Mouse (Mus musculus): Measurements from ENCODE around the gene Col8a1. TPM values are rescaled to one million over a fixed set of nuclear protein-coding genes. Genes with fewer than 3 reads are reported as not detected.
A peak's percentile ranks its signal among the peaks of the same experiment; 100 is the strongest.

Gene Col8a1
- polyA plus RNA-seq, 1 experiment from 2014 or later, result 0.25 TPM

DNA sequence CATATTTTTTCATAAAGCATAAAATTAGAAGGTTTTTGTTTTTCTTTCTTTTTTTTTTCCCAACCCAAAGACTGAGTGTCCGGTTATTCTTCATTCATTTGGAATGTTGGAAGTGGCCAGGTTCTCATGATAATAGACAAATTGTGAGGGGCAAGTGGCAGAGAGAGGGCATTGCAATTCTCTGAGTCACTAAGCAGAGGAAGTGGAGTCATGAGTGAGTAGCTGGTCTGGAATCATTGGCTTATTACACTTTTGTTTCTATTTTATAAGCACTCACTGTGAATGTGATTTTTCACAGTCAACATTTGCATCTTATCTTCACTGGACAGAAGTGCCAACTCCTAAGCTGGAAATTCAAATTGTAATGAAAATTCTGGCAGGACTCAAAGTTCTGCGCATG lies 82.9 kb downstream of the Col8a1 start:
- no peaks in the 10 kb centered on the region for H3K4me1 ChIP-seq (replicated peaks)
- H3K9ac ChIP-seq, result no peak overlapping the region
- no peak overlapping the region for H3K27ac ChIP-seq
- no peak overlapping the region for H3K4me3 ChIP-seq (replicated peaks)
- no peaks in the 10 kb centered on the region for H3K9me3 ChIP-seq (replicated peaks)
- 55% methylated on average over 2 of the region's 2 CpGs for WGBS (ENCODE audit: insufficient replicate concordance)
- H3K4me2 ChIP-seq, result no peak overlapping the region
- no peak for ATAC-seq (ENCODE audit: low read depth)
- no peak for DNase-seq
- no peaks in the 10 kb centered on the region for H3K36me3 ChIP-seq
- H3K27me3 ChIP-seq, result no peaks in the 10 kb centered on the region

DNA sequence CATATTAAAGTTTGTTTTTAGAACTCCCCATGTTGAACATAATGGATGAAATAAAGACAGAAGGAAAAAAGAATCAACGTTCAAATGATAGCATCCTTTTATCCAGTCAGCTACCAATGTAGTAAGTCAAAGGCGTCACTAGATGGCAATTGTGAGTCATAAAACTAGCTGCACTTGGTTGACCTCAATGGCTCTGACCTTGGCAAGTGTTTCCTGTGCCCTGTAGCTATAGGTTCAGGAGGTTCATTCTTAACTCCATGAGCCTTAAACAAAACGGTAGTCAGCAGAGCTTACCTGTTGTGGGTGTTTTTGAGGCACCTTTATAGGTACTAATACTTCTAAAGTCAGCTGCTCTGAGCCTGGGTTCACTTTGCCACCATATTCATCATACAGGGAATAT lies 85.2 kb downstream of the Col8a1 start:
- no peak overlapping the region for H3K4me3 ChIP-seq (replicated peaks)
- H3K4me1 ChIP-seq (replicated peaks), result no peaks in the 10 kb centered on the region
- no peak overlapping the region for H3K9ac ChIP-seq
- H3K4me2 ChIP-seq, result no peak overlapping the region
- no peaks in the 10 kb centered on the region for H3K36me3 ChIP-seq
- DNase-seq (no peak), ATAC-seq (ENCODE audit: low read depth) (no peak)
- 13% methylated on average over 3 of the region's 3 CpGs for WGBS (ENCODE audit: insufficient replicate concordance)
- H3K27me3 ChIP-seq, result no peaks in the 10 kb centered on the region
- H3K27ac ChIP-seq, result no peak overlapping the region
- H3K9me3 ChIP-seq (replicated peaks), result no peaks in the 10 kb centered on the region

DNA sequence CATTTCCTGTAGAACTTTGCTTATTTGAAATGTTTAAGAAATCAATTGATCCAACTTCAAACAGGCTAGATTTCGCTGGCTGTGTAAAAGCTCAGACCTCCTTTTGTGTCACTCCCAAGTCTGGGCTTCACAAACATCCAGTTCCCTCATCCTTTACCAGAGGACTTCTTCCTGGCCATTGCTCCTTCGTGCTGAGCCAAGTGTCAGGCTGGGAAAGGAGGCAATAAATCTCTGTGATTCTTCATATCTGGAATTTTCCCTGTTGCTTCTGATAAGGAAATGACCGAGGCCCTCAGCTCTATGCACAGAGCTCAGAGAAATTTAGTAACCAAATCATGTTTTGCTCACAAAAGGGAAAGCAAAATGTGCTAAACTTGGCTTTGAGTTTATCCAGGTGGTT lies 91.9 kb downstream of the Col8a1 start:
- Histone ChIP-seq H3K9me3 (replicated peaks) (no peaks in the 10 kb centered on the region), H3K27me3 (no peaks in the 10 kb centered on the region), H3K4me3 (replicated peaks) (no peak overlapping the region), H3K9ac (no peak overlapping the region), H3K36me3 (no peaks in the 10 kb centered on the region), H3K4me2 (no peak overlapping the region), H3K27ac (no peak overlapping the region), H3K4me1 (replicated peaks) (no peaks in the 10 kb centered on the region)
- no peak for DNase-seq
- no peak for ATAC-seq (ENCODE audit: low read depth)
- 32% methylated on average over 3 of the region's 3 CpGs for WGBS (ENCODE audit: insufficient replicate concordance)

DNA sequence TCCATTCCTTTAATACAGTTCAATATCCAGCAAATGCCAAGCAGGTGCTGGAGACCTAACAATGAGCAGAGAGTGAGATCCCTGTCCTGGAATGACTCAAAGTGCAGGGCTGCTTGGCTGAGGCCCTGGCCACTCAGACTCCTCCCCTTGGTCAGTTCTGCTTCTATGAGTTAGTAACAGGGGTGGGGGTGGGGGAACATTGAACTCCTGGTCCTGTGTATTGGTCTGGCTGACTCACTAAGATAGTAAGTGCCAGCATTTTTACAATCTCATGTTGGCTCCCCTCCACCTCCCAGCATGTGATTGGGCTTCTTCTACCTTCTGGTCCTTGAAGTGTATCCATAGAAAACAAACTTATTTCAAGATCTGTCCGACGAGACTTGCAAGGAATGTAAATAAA lies 104.6 kb downstream of the Col8a1 start:
- H3K4me2 ChIP-seq, result no peak overlapping the region
- DNase-seq, result no peak
- 50% methylated on average over 2 of the region's 2 CpGs for WGBS (ENCODE audit: insufficient replicate concordance)

DNA sequence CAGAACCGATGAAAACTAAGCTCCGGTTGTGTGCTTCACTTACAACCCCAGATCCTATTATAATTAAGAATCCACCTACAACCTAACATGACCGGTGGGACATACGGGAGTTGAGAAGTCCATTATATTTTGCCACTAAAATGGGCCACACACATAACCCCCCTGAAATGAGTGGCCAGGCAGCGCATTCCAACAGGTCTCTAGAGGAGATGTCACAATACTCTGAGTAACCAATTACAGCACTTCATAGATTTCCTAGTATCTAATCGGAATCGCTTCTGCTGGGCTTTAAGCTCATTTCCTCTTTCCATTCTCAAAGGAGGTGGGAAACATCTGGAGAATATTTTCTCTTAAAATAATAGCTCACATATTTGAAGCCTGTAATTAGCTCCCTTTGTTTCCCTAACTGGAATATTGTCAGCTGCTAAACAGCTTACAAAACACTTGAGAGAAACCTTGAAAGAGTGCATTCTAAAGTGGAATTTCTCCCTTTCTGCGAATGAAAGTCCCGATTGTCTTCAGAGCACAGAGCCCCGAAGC lies 113.1 kb downstream of the Col8a1 start:
- no peaks in the 10 kb centered on the region for H3K27me3 ChIP-seq
- H3K4me1 ChIP-seq (replicated peaks), result no peaks in the 10 kb centered on the region
- no peak overlapping the region for H3K4me2 ChIP-seq
- ATAC-seq (ENCODE audit: low read depth), result no peak
- DNase-seq, result no peak
- H3K27ac ChIP-seq, result no peak overlapping the region
- H3K36me3 ChIP-seq, result no peaks in the 10 kb centered on the region
- H3K4me3 ChIP-seq (replicated peaks), result no peak overlapping the region
- no peak overlapping the region for H3K9ac ChIP-seq
- WGBS (ENCODE audit: insufficient replicate concordance), result 70% methylated on average over 10 of the region's 10 CpGs
- H3K9me3 ChIP-seq (replicated peaks), result no peaks in the 10 kb centered on the region

More for the DNA sequence above, 104.6 kb downstream of the Col8a1 start:
- Histone ChIP-seq H3K27me3 (no peaks in the 10 kb centered on the region), H3K4me1 (replicated peaks) (no peaks in the 10 kb centered on the region), H3K9me3 (replicated peaks) (no peaks in the 10 kb centered on the region), H3K4me3 (replicated peaks) (no peak overlapping the region), H3K9ac (no peak overlapping the region), H3K27ac (no peak overlapping the region), H3K36me3 (no peaks in the 10 kb centered on the region)
- no peak for ATAC-seq (ENCODE audit: low read depth)

DNA sequence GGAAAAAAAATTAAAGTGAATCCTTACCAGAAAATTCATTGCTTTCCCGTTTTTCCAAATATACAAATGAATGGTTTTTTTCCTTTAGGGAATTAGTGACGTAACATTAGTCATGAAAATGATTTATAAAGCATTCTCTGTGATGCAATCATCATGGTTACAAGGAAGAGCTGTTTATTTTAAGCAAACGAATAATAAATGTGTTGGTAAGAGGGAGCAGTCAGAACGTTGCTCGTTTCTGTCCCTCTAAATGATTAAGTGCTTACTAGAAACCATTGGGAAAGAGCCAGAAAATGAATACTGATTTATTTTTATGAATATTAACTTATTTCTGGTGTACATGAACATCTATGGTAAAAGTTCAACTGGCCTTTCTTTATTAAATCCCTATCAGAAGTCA lies 119.8 kb downstream of the Col8a1 start:
- no peaks in the 10 kb centered on the region for H3K27me3 ChIP-seq
- H3K9ac ChIP-seq, result no peak overlapping the region
- H3K4me1 ChIP-seq (replicated peaks), result no peaks in the 10 kb centered on the region
- no peak overlapping the region for H3K4me2 ChIP-seq
- no peaks in the 10 kb centered on the region for H3K36me3 ChIP-seq
- DNase-seq (no peak), ATAC-seq (ENCODE audit: low read depth) (no peak)
- H3K27ac ChIP-seq, result no peak overlapping the region
- no peak overlapping the region for H3K4me3 ChIP-seq (replicated peaks)
- no peaks in the 10 kb centered on the region for H3K9me3 ChIP-seq (replicated peaks)
- WGBS (ENCODE audit: insufficient replicate concordance), result 58% methylated on average over 5 of the region's 5 CpGs

DNA sequence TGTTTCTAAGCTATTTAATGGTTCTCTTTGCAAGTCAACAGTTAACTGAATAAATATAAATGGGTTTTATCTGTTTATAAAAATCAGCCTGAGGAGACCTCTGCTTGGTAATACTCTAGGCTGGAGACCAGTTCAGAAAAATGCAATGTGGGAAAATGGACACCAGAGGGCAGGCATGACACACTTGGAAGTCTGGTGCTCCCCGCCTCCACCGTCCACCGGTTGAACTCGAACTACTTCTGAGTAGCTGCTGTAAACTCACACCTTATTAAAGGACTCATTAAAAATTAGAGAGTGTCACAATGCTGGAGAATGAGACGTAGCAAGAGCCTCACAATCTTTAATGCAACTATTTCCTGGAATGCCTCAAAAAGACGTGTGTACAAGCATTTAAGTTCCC lies 120.3 kb downstream of the Col8a1 start:
- Histone ChIP-seq H3K27ac (no peak overlapping the region), H3K9ac (no peak overlapping the region), H3K27me3 (no peaks in the 10 kb centered on the region), H3K4me2 (no peak overlapping the region), H3K4me3 (replicated peaks) (no peak overlapping the region), H3K36me3 (no peaks in the 10 kb centered on the region), H3K9me3 (replicated peaks) (no peaks in the 10 kb centered on the region), H3K4me1 (replicated peaks) (no peaks in the 10 kb centered on the region)
- ATAC-seq (ENCODE audit: low read depth), result no peak
- 10% methylated on average over 6 of the region's 6 CpGs for WGBS (ENCODE audit: insufficient replicate concordance)
- DNase-seq, result peak; percentile 23

DNA sequence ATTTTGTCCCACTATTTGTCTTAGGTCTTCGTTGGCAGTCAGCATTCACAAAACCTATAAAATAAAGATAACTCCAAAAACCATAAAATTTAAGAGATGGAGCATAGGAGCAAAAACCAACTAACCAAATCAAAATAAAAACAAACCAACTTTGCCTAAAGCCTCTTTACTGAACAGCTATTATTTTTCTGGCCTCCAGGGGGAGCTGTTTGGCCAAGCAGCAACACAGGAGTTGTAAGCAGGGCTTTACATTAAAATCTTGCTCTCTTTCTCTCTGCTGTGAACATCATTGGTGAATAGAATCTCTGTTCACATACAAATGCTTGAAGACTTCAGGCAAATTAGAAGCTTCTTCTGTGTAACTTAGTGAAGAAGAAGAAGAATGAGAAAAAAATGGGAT lies 142.8 kb downstream of the Col8a1 start:
- H3K27ac ChIP-seq, result no peak overlapping the region
- no peak overlapping the region for H3K4me2 ChIP-seq
- no peak overlapping the region for H3K4me3 ChIP-seq (replicated peaks)
- no peak overlapping the region for H3K9ac ChIP-seq
- no peak for DNase-seq
- H3K36me3 ChIP-seq, result no peaks in the 10 kb centered on the region
- WGBS (ENCODE audit: insufficient replicate concordance), result 0% methylated on average over 1 of the region's 1 CpGs
- H3K27me3 ChIP-seq, result no peaks in the 10 kb centered on the region
- peaks cover 6% of the 10 kb centered on the region for H3K4me1 ChIP-seq (replicated peaks)
- ATAC-seq (ENCODE audit: low read depth), result no peak
- no peaks in the 10 kb centered on the region for H3K9me3 ChIP-seq (replicated peaks)

DNA sequence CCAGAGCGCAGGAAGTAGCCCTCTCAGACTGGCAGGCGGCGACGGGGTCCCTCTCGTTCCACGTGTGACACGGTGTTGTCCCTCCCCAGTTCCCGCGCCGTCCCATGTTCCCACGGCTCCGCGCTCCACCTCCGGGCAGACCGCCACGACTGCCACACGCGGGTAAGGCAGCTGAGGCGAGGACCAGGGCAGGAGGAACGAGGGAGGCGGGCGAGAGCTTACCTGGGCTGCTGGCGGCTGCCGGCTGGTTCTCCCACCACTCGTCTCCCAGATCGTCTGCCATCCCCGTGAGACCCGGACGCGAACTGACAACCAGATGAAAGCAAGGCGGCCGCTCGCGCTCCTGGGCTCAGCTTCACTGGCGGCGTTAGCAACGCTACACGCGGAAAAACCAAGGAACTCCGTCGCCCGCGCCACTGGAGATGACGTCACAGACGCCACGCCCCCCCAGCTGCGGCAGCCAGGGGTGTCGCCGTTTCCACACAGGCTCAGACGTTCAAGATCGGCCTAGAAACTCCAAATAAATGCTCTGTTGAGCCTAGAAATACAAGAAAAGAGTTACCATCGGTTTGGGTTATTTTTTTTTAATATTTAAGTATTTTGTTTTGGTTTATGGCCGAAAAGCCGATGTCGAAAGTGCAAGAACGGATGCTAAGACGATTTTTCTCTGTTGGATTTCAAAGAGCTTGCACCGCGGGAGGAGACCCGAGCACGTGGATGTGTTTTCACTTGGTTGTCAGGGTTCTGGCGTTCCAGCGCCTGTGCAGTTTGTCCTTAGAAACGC lies 147.9 kb downstream of the Col8a1 start, which contains the start of gene Cmss1:
Cmss1 (minus strand) TSS at position 421 of the 784 bp plus-strand sequence.
- ATAC-seq (ENCODE audit: low read depth), result peak; percentile 89
- H3K9ac ChIP-seq, result peak within 1 kb of the TSS; percentile 79
- WGBS (ENCODE audit: insufficient replicate concordance), result under 1% methylated on average over 64 of the region's 64 CpGs

DNA sequence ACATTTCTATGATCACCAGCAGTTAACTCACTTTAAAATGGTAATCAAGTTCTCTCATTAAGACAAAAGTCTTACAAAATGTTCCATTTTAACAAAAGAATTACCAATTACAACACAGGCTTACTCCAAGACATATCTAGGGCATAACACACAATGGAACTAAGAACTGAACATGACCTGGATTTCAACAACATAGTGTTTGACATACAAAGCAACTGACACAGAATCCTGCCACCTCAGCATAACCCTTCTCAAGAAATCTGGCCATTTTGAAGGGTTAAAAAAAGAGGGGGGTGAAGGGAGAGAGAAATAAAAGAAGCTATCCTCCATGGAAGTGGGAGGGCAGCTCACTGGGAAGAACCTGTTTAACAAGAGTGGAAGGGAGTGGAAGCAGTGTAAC lies 153.5 kb downstream of the Col8a1 start:
- ATAC-seq (ENCODE audit: low read depth), result no peak
- Histone ChIP-seq H3K9ac (no peak overlapping the region), H3K4me3 (replicated peaks) (no peak overlapping the region), H3K4me1 (replicated peaks) (peaks cover 12% of the 10 kb centered on the region), H3K27me3 (no peaks in the 10 kb centered on the region), H3K36me3 (no peaks in the 10 kb centered on the region), H3K4me2 (no peak overlapping the region), H3K9me3 (replicated peaks) (no peaks in the 10 kb centered on the region), H3K27ac (no peak overlapping the region)
- no peak for DNase-seq

More for the DNA sequence above, 147.9 kb downstream of the Col8a1 start, which contains the start of gene Cmss1:
- H3K27ac ChIP-seq, result peak within 1 kb of the TSS; percentile 23
- peak; percentile 82 for DNase-seq
- H3K4me1 ChIP-seq (replicated peaks), result peaks cover 22% of the 10 kb centered on the region
- peak within 1 kb of the TSS; percentile 80 for H3K4me3 ChIP-seq (replicated peaks)
- H3K27me3 ChIP-seq, result no peaks in the 10 kb centered on the region
- H3K4me2 ChIP-seq, result peak within 1 kb of the TSS; percentile 90
- no peaks in the 10 kb centered on the region for H3K36me3 ChIP-seq
- H3K9me3 ChIP-seq (replicated peaks), result no peaks in the 10 kb centered on the region

DNA sequence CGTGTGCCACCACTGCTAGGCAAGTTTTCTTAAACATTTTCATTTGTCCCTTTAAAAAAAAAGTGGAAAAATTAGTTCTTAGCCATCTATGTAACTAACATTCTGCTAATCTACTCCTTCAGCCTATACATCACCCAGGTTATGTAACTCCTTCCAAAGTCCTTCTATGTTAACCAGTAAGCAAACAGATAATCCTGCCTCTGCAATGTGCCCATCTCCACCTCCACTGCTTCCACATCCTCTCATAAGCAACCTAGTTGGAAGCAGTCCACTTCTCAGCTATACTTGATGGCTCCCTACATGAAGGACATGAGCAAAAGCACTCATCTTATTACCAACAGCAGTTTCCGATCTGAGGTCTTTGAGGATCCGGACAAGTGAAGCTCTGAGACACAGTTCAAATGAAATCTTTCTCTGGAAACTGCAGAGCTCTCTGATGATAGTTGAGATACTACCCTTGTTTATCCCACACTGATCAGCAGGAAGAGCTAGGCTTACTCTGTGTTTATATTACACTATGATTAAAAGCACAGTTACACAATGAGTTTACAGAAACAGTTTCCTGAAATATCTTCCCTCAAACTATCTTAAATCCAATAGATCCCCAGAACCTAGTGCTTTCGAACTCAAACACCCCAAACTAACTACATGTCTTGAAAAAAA lies 157.1 kb downstream of the Col8a1 start:
- no peak for DNase-seq
- H3K36me3 ChIP-seq, result no peaks in the 10 kb centered on the region
- no peak overlapping the region for H3K4me2 ChIP-seq
- H3K4me3 ChIP-seq (replicated peaks), result no peak overlapping the region
- 66% methylated on average over 4 of the region's 4 CpGs for WGBS (ENCODE audit: insufficient replicate concordance)
- no peaks in the 10 kb centered on the region for H3K9me3 ChIP-seq (replicated peaks)
- ATAC-seq (ENCODE audit: low read depth), result no peak
- no peaks in the 10 kb centered on the region for H3K27me3 ChIP-seq
- no peak overlapping the region for H3K9ac ChIP-seq
- no peaks in the 10 kb centered on the region for H3K4me1 ChIP-seq (replicated peaks)
- H3K27ac ChIP-seq, result no peak overlapping the region
